Mouse (Mus musculus) liver, adult 2 months (tissue): ENCODE data around the gene BC004004.

Experiments
- CTCF ChIP-seq: fragments of 200-500 bp; IDR thresholded peaks from 2 replicates; pipeline ENCODE4 v1.5.1; 2011; ENCODE audit warnings: low read depth, low read length, control low read depth
- POLR2A ChIP-seq: fragments of 200-500 bp; IDR thresholded peaks from 2 replicates; pipeline ENCODE4 v1.6.1; 2011; ENCODE audit warnings: low read length, control low read depth; ENCODE audit not compliant: insufficient read depth; ENCODE audit errors: extremely low read depth

DNA sequence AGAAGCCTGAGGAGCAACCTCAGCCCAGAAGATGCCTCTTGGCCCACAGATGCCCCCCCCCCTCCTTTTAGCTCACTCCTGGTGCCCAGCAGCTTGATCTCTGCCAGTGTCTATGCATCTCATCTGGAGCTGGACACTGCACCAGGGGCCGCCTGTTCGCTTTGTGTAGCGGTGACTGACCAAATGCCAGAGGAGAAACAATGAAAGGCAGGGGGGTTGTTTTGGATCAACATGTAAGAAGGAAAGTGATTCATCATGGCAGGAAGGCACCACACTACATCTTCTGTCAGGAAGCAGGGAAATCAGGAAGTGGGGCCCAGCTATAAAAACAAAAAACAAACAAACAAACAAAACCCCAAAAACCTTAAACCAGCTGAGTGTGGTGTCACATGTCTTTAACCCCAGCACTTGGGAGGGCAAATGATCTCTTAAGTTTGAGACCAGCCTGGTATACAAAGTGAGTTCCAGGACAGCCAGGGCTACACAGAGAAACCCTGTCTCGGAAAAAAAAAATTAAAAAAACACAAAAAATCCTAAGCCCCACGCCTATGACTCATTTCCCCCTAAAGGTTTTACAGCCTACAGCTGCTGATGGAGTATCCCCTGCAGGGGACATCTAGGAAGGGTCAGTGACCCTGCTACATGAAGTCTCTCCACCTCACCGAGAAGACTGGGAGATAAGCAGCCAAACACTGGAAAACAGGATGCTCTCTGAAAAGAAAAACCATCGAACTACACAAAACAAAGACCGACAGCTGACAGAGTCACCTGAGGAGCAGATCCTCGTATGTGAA is 47.3 kb downstream of the BC004004 start:
- TF ChIP-seq CTCF (no peak), POLR2A (no peak)
